Mouse (Mus musculus) brain, adult 2 months (tissue): Measurements from ENCODE around the gene Cep41.

Experiments used
- DNase-seq: peaks from one replicate; pipeline ENCODE4 v3.0.0; 2011; ENCODE audit warnings: low read depth, low spot score

Cep41 gene

DNA sequence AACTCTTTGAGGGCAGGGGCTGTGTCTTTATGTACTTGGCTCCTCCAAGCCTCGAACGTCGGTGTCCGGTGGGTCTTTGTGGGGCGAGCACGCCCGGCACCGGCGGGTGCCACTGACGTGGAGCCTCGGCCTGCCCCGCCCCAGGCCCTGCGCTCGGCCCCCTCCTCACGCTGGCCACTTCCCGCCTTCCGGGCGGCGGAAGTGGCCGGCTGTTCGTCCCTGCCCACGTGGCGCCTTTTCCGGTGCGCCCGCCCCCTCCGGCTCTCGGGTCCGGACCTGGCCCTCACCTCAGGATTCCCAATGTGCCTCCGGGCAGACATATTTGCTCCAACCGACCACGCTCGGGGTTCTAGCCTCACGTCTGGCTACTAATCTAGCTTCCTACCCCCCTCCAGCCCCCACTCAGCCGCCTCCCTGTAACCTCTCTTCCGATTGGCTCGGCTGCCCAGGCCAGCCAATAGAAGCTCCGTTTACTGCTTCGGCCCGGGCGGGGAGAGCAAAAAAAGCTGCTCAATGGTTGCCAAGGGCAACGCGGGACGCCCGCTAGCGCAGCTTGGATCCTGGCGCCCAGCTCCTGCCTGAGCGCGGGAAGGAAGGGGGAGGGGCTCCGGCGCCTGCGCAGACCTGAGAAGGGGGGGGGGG lies at the start of gene Cep41:
Gene Cep41 (minus strand): TSS at position 400 of the 642 bp plus-strand sequence.
- peak; percentile 99 for DNase-seq

DNA sequence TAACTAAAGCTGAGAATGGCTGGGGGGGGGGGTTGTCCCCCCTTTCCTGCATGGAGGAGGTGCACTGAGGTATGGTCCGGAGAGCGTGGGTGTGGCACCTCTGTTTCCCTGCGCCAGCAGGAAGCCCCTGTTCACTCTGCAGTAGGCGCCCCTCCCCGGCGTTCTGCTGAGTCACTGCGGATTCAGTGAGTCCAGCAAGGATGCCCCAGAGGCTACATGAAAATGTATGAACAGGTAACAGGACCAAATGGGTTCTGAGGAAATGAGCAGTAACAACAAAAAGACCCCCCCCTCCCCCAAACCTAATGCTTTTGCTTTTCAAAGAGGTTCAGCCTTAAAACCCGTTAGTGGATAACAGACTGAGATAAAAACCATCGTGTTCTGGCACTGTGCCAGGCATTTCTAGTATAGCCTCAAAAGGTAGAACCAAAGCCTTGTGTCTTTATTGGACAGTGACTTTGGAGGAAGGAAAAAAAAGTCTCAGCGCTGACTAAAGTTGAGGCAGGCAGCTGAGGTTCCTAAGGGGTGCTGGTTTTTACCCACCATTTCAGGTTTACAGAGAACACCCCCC lies 45.7 kb upstream of the Cep41 start:
- DNase-seq, result peak; percentile 64

DNA sequence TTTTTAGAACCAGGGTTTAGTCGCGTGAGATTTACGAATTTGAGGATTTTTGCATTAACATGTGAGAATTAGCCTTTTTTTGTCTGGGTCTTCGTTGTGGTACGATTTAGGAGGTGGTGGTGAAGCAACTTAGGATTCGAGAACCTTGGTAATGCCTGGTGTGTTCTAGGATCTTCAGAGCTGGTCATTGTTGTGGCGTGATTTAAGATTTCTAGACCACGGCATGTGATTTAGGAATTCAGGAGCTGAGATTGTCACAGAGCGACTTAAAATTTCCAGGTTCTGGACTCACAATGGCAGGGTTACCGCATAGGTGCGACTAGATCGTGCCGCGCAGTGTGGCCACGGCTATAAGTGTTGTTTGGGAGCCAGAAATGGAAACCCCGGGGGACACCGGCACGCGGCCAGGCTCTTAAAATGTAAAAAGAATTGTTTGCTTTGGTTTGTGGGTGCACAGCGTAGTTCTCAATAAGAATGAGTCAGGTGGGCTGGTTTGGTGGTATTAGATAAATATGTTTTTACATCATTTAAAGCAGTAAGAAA lies 45.0 kb upstream of the Cep41 start:
- DNase-seq, result peak; percentile 29

DNA sequence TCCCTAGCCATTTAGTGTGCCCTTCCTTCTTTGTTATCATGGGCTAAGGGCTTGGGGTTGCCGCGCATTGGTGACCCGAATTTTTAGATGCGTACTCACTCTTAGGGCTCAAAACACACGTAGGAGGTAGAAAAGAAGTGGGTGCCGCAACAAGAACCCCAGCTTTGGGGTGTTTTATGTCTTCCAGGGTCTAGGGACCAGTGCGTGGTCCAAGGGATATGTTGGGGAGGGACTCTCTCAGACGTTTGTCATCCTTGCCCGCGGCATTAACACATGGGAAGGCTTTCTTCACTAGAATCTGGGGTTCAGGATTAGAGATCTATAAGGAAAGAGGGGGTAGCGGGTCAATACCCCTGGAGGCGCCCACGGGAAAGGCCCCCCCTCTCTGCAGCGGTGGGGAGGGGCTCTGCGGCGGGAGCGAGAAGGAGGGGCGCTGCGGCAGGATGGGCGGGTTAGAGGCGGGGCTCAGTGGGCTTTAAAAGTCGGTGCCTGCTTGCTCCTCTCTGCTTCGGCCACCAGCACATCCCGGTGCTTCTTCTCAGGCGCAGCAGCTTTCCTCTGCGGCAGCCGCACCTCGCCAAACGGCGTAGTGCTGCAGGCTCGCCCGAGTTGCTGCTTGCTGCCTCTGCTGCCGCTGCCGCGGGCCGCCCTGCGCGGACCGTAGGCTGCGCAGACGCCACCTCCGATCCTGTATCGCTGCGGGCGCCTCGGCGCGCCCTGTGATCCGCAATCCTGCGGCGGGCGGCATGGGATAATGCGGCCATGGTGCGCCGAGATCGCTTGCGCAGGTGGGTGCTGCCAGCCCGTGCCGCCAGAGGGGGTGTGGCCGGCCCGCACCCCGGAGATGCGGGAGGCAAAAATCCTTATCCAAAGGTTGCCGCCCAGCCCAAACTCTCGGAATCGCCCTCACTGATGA lies 44.3 kb upstream of the Cep41 start:
- DNase-seq, result peak; percentile 91

DNA sequence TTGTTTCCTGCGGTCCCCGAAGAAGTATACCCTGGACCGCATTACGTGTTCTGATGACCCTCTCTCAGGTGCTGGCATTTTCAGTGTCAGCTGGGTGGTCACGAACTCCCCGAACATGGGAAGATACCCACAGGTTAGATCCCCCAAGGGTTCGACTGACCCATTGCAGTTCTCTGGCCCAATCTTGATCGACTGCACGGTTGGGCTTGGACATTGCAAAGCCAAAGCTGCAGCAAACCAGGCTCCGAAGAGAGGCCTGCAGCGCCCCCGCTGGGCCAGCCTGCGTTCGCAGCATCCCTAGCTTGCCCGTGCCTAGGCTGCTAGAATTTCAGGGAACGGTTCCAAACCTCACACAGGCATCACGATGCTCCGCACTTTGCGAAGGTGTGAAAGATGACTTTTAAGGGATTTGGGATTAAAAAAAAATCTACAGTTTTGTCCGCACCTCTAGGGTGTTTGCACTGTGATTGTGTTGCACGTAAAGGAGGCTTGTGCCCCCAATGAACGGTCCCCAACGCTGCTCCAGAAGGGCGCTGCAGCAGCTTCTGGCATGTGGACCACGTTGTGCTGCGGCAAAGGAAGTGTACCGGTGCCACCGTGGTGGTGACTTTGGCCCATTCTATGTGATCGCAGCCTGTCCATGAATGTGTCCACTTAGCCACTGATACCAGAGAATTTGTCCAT lies 43.5 kb upstream of the Cep41 start:
- peak; percentile 94 for DNase-seq

DNA sequence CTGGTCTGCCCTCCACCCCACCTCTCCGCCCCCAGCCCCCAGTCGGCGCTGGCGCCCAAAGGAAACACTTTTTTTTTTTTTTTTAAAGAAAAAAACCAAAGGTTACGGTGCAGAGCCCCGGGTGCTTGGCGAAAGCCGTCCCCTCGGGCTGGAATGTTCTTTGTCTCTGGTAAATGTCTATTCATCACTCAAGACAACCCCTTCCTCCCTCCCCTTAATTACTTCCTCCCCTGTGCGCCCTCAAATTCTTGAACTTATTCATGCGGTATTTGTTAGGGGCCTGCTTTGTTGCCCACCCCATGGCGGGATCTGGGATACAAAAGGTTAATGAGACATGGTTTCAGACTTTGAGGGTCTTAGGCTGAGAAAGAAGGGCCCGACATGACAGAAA lies 42.8 kb upstream of the Cep41 start:
- DNase-seq, result no peak

DNA sequence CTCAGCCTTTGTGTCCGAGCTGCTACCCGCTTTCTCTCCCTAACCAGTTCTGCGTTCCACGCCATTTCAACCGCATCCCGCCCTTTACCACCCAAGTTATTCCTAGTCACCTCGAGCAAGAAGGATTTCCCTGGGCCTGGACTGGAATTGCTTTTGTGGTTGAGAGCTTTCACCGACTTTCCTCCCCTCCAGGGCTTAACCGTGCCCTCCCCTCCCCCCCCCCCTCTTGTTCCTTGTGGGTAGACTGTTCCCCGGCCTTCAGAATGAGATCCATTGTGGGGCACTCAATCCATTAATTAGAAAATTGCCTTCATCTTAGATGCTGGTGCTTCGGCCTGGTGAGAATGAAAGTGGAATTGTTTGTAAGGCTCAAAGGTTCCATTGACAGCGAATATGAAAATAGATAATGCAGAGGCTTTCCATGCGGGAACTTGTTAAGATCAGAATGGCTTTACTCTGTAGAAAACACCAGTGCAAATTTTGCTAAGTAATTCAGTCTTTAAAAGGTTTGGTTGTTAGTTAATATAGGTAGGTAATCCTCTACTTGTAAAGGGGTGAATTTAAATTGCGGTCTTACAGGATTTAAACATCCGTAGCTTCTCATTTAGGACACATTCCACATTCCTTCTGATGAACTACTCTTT lies 42.3 kb upstream of the Cep41 start:
- DNase-seq, result peak; percentile 33

DNA sequence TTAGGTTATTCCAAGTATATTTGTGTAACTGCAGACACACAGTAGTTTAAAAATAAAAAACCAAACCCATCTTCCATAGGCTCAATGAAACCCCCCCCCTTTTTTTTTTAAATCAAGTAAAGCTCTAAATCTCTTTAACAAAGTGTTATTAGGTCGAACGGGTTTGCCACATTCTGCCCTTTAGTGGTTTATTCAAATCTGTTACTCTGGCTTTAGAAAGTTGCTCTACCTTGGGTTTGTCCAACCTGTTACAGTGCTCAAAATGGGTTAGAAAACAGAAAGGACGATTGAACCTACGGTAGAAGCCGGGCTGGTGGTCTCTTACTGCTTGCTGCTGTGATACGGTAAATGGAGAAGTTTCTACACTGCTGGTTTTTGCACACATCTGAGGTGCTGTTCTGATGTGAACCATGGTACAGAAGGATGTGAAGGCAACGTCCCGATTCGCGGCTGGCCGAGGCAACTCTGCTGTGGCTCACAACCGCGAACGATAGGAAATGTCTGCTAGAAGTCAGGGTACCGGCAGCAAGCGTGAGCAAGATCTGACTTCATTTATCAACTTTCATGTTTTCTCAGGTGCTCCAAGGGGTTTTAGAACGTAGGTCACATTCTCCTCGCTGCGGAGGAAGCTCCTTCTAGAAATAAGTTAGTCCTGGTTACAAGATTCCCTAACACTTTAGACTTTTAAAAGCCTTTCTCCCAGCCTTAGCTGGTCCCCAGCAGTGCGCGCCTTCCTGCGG lies 41.6 kb upstream of the Cep41 start:
- DNase-seq, result no peak

DNA sequence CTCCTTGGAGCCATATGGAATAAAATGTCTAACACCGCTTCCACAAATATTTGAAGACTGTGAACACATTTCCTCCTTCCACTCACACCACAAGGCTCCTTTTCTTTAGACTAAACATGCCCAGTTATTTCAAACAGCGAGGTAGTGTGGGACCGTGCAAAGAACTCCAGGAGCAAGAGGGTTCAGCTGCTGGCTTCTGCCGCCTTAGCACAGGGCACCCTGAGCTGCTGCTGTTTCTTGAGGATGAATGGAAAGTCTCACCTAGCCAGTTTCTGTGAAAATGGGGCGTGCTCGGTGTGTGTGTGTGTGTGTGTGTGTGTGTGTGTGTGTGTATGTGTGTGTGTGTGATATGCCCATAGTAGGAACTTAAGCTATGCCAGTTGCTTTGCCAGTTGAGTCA lies 40.9 kb upstream of the Cep41 start:
- no peak for DNase-seq

DNA sequence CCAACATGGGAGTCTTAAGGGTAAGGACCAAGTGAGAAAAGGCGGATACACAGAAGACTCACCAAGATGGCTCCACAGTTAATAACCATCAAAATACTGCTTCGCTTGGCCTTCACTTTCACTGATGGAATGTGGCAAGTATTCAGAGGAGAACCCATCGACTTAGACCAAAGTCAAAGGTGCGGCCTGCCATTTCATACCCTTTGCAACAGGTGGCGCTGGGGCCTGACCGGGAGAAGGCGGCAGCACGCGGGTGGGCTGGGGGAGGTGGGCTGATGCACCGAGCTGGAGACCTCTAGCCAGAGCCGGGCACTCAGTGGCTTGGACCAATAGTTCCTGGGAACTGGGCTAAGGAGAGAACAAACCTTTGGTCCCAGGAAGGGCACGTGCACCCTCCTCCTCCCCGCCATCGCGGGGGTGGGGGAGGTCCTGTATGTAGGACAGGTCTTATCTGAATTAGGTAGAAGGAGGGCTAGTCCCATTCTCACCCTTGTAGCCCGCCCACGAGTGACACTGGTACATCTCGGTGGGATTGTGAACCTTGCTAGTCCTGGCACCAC lies 39.1 kb upstream of the Cep41 start:
- no peak for DNase-seq

DNA sequence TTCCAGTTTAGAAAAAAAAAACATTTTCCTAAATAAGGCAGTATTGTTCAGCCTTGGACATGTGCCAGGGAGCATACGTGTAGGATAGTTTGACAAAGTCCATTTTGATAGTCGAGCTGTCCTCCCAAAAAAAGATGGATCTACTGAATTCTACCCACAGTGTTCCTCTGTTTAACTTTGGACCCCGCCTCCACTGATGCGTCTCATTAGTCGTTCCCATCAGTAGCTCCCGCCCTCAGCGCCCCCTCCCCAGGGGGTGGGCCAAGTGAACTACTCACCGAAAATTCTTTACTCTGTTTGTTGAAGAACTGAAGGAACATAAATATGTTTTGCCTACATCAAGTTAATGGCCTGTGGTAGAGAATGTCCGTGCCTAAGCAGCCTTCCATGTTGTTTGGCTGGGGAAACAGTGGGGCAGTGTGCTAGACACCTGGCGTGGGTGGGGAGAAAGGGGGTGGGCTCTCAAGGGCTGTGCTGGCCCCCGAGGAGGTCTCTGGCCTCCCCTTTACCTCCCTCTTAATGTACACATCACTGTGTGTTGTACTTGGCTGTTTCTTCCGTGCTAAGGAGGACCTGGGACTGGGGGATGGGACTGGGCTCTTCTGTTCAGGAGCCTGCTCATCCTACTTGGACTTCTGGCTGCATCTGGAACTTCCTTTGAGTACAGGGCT lies 36.9 kb upstream of the Cep41 start:
- DNase-seq, result peak; percentile 39

DNA sequence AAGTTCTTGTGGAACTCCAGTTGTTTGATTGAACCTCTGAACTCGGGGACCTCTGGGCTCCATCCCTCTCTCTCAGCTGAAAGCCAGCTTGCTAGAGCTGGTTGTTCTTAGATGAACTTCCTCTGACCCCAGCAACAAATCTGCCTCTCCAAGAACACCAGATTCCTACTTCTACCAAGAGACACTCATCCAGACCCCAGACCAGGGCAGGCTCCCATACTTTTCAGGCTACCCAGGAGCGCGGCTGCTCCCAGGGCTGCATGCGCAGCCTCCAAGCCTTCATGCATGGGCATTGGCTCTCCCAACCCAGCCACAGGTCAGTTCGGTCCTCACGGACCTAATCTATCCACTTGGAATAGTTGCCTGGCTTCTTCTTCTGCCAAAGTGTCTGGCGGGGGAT lies 29.8 kb upstream of the Cep41 start, which contains the start of gene Mest:
Gene Mest (plus strand): TSS at position 217 of the 400 bp plus-strand sequence.
- no peak for DNase-seq

DNA sequence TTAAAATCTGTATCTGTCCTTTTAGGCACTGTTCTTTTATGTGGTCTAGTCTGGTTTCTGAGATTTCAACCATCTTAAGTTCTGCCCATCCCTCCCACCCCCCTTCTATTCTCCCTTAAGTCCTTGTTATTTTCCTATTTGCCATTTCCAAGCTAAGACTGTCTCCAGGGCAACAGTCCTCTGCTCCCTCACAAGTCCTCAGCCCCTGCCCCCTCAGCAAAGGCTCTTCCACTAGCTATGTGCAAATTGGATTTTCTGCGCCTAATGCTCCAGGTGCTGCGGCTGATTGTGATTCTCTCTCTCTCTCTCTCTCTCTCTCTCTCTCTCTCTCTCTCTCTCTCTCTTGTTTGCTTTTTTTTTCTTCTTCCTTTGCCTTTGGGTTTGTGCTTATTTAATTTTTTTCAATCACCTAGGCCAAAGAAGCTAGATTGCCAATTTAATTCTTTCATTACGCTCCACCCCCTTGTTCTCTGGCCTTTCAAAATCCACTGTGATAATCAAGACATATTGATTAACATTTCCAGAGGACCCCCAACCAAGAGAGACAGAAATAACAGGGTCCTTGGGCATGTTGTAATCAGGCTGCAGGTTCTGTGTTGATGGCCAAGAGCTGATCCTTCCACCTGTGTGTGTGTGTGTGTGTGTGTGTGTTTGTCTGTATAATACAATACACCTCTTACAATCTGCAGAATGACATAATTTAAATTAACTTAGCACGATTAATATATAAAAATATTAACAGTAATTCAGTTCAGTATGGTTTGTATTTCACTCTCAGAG lies 29.0 kb upstream of the Cep41 start:
- peak; percentile 72 for DNase-seq

DNA sequence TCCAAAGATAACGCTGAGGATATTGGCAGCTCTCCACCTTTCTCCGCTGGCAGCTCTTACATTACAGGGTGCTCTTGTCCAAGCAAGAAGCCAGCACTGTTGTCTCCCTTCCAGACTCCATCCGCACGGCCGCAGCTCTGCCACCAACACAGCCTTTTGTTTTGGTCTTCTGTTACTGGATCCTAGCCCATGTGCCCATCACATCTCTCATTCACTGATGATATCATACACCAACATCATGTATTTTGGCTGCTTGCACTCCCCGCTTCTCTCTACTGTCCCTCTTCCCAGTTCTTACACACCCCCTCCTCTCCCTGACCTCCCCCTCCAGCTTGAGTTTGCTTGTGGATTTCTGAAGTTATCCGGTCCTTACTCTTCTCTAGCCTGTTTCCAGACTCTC lies 23.2 kb upstream of the Cep41 start:
- DNase-seq, result peak; percentile 74

DNA sequence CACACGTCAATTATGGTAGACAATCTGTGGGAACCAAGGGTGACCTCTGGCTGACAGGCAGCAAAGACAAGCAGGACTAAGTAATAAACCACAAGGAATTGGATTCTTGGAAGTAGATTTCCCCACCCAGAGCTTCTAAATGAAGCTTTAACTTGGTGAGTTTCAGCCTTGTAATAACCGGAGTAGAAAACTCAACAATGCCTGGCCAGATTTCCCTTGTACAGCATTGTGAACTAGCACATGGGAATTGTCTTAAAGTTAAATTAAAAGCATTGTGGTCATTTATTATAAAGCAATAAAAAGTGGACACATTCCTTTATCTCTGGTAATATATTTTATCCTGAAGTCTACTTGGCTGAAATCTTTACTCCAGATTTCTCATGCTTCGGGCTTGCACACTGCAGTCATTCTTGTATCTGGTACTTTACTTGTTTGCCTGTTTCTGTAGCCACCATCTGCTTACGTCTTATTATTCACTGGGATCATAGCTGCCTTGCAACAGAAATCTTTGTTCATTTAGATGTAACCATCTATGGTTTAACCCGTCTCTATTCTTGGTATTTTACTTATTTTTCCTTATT lies 21.4 kb upstream of the Cep41 start:
- no peak for DNase-seq

DNA sequence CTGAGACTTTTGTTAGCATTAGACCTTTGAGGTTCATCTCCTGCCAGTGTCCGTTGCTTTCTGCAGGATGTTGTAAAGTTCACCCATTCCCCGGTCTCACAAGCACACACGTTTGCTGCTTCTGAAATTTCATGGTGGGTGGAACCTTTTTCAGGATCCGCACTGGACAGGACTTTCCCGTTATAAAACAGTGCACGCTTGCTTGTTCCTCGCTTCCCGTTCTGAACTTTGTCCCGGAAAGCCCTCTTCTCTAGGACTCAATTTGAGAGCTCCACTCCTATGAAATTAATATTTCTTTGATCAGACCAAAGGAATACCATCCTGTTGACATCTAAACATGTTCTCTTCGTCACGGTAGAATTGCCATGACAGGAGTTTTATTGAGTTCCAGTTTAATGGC lies 20.3 kb upstream of the Cep41 start:
- DNase-seq, result no peak

DNA sequence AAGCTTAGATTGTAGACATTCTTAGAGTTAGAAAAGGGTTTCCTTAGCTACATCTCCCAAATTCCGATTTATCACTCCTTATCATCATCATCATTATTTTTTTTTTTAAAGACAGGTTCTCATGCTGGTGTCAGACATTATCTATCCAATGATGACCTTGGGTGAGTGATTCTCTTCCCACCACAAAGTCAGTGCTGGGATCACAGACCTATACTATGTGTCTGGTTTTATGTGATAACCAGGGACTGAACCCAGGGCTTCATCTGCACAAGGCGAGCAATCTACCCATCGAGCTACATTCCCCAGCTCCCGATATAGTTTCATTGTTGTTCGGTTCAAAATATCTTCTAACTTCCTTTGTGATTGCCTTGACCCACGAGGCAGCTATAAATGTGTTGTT lies 19.9 kb upstream of the Cep41 start:
- DNase-seq, result no peak

DNA sequence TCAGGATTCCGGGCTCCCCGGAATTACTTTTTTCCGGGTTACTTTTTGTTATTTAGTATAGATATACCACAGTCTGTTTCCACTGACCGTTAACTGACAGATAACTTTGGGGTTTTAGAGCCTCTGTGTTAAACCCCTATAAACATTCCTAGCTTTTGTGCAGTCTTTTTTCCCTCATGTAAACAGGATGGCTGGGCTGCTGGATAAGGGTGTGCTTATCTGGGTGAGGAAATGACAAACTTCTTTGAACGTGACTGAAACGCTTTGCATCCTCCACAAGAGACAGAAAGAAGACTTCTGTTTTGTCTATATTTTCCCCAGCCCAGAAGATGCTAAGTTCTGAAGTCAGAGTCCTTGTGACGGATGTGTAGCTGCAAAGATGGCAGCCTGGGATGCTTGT lies 18.9 kb upstream of the Cep41 start:
- DNase-seq, result no peak

DNA sequence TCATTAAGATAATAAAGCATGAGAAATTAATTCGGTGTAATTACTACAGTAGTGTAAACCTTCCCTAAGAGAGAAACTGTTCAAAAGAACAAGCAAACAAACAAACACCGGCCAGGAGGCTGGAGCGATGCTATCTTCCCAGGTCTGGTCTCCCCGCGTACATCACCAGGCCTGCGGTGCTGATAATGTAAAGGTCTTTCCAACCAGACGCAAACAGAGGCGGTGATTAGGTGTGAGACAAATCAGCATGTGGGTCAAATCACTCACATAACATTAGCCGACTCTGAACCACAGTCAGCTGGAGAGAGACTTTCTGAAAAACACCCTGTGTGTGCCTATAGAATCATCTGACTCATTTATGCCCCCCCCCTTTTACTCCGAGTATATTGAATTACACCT lies 17.8 kb upstream of the Cep41 start:
- DNase-seq, result no peak
